Mouse (Mus musculus) C2C12 (cell line): ENCODE results near the gene Nab2. TPM values are rescaled to one million over a fixed set of nuclear protein-coding genes. Genes with fewer than 3 reads are reported as not detected.

Source experiments
- H3K27me3 ChIP-seq: one replicate; pipeline ENCODE4 v1.6.1; 2011; ENCODE audit not compliant: control insufficient read depth, insufficient read depth, insufficient read length
- H3K36me3 ChIP-seq: one replicate; pipeline ENCODE4 v1.6.1; 2011; ENCODE audit not compliant: control insufficient read depth, insufficient read depth
- H3K4me3 ChIP-seq: one replicate; pipeline ENCODE4 v1.5.1; 2011; ENCODE audit warnings: mild to moderate bottlenecking, control low read depth; ENCODE audit not compliant: poor library complexity, insufficient read depth, severe bottlenecking
- H3K79me2 ChIP-seq: one replicate; pipeline ENCODE4 v1.6.1; 2011; ENCODE audit not compliant: control insufficient read depth, insufficient read depth
- H3K79me3 ChIP-seq: one replicate; pipeline ENCODE4 v1.6.1; 2011; ENCODE audit warnings: low read depth, control low read depth
- H3ac ChIP-seq: one replicate; pipeline ENCODE3; 2011; ENCODE audit warnings: low read depth; ENCODE audit not compliant: control insufficient read depth, insufficient read length
- CEBPB ChIP-seq: IDR thresholded peaks from one replicate; pipeline ENCODE4 v1.6.1; 2011; ENCODE audit warnings: low read depth, mild to moderate bottlenecking, control low read depth, moderate library complexity
- CTCF ChIP-seq: IDR thresholded peaks from one replicate; pipeline ENCODE4 v1.5.1; 2011; ENCODE audit not compliant: control insufficient read depth, insufficient read depth, insufficient read length
- FOSL1 ChIP-seq: IDR thresholded peaks from one replicate; pipeline ENCODE4 v1.8.0; 2011; ENCODE audit warnings: mild to moderate bottlenecking, low read length; ENCODE audit not compliant: poor library complexity, insufficient read depth, severe bottlenecking
- MAX ChIP-seq: IDR thresholded peaks from one replicate; pipeline ENCODE4 v1.6.1; 2011; ENCODE audit warnings: mild to moderate bottlenecking, control low read depth
- MYOD1 ChIP-seq: IDR thresholded peaks from one replicate; pipeline ENCODE4 v1.6.1; 2011; ENCODE audit warnings: low read depth; ENCODE audit not compliant: control insufficient read depth, insufficient read length
- MYOG ChIP-seq: IDR thresholded peaks from one replicate; pipeline ENCODE4 v1.6.1; 2011; ENCODE audit not compliant: control insufficient read depth, insufficient read length; ENCODE audit errors: extremely low read depth
- USF1 ChIP-seq: IDR thresholded peaks from one replicate; pipeline ENCODE4 v1.6.1; 2011; ENCODE audit warnings: low read depth, mild to moderate bottlenecking, control low read depth, moderate library complexity
- polyA plus RNA-seq: library from polyadenylated mRNA; unstranded; fragments of >200 nt; fragmentation: generic; extraction: Trizol; gene quantifications from one replicate; pipeline ENCODE4 v1.2.1, GENCODE M21; 2012; ENCODE audit warnings: missing spikeins

The Nab2 gene
- polyA plus RNA-seq, 1 experiment: 108 TPM

DNA sequence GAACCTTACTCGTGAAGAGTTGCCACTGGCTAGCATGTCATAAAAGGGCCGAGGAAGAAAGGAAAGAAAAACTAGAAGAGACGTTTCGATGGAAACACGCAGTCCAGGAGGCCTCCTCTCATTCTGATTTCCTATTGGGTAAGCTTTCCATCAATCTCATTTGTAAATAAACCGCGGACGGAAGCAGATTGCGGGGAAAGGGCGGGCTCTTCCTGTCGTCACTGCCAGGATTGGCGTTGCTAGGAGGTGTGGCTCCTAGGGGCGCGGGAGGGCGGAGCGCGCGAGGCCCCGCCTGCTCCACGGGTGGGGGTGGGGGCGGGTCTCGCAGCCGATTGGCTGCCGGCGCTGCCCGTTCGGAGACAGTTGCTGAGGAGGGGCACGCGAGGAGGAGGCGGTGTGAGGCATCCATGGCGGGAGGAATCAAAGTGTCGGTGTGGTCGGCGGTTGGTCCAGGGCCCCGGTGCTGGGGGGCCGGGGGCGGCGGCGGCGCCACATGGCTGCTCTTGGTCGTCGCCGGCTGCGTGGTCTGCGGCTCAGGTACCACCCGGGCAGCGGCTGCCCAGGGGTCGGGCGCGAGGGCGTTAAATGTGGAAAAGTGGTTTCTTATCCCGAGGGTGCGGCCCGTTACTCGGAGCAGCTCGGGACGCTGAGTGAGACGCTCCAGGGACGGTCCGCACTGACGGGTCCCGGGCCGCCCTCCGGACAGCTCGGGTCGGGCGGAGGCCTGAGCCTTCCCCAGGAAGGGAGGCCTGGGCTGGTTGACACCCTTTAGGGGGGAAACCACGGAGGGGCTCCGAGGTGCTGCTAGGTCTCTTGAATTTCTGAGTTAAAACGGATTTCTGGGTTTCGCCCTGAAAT is 8.6 kb upstream of the Nab2 start:
- no peak for TF ChIP-seq CEBPB
- TF ChIP-seq CTCF: no peak
- TF ChIP-seq MYOG: no peak
- TF ChIP-seq MAX: peak; percentile 68
- H3K4me3 ChIP-seq: peak overlapping the region; percentile 85
- H3K27me3 ChIP-seq: no peaks in the 10 kb centered on the region
- H3ac ChIP-seq: peak overlapping the region; percentile 93
- no peaks in the 10 kb centered on the region for H3K36me3 ChIP-seq
- H3K79me2 ChIP-seq: peaks cover 42% of the 10 kb centered on the region
- H3K79me3 ChIP-seq: peaks cover 10% of the 10 kb centered on the region

DNA sequence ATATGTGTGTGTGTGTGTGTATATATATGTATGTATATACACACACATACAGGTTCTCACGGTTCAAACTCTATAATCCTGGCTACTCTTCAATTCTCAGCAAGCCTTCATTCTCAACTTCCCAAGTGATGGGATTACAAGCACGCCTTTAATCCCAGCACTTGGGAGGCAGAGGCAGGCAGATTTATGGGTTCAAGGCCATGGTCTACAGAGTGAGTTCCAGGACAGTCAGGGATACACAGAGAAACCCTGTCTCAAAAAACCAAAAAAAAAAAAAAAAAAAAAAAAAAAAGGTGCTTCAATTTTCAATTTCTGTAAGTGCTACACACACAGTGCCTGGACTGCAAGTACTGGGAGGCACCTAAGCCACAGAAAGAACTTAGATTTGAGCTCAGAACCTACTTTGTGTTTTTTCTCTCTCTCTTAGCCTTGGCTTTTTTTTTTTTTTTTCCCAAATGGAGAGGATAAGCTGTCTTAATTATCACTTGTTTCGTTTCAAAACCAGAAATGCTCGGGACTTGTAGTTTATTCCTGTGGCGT is 7.6 kb upstream of the Nab2 start:
- peak overlapping the region; percentile 21 for H3K4me3 ChIP-seq
- no peak for TF ChIP-seq MAX
- no peak for TF ChIP-seq MYOG
- no peak for TF ChIP-seq FOSL1
- no peak for TF ChIP-seq CEBPB
- TF ChIP-seq CTCF: no peak
- TF ChIP-seq MYOD1: no peak
- no peak for TF ChIP-seq USF1
- peaks cover 34% of the 10 kb centered on the region for H3K79me2 ChIP-seq
- H3K36me3 ChIP-seq: no peaks in the 10 kb centered on the region
- no peak overlapping the region for H3ac ChIP-seq
- H3K27me3 ChIP-seq: no peaks in the 10 kb centered on the region
- H3K79me3 ChIP-seq: peaks cover 8% of the 10 kb centered on the region

DNA sequence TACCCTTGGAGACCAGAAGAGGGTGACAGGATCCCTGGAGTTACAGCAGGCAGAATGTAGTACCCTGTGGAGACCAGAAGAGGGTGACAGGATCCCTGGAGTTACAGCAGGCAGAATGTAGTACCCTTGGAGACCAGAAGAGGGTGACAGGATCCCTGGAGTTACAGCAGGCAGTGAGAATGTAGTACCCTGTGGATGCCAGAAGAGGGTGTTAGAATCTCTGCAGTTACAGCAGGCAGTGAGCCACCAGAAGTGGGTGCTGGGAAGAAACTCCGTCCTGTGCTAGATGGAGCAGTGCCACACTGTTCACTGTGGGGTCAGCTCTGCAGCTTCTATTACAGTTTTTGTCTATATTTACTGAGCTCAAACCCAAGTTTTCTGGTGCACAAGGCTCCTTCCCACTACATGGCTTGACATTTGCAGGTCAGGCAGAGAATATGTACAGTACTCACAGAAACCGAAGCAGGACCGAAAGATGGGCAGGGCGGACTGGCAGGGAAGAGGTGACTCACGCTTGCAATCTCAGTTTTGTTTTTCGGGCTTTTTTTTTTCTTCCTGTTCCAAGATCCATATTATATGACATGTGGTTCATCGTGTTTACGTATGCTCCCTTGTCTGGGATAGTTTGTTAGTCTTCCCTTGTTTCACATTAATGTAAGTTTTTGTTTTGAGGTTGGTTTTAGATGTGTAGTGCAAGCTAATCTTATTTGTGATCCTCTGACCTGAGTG is 6.6 kb upstream of the Nab2 start:
- H3K36me3 ChIP-seq: no peaks in the 10 kb centered on the region
- peak overlapping the region; percentile 21 for H3K4me3 ChIP-seq
- H3K79me2 ChIP-seq: peaks cover 28% of the 10 kb centered on the region

DNA sequence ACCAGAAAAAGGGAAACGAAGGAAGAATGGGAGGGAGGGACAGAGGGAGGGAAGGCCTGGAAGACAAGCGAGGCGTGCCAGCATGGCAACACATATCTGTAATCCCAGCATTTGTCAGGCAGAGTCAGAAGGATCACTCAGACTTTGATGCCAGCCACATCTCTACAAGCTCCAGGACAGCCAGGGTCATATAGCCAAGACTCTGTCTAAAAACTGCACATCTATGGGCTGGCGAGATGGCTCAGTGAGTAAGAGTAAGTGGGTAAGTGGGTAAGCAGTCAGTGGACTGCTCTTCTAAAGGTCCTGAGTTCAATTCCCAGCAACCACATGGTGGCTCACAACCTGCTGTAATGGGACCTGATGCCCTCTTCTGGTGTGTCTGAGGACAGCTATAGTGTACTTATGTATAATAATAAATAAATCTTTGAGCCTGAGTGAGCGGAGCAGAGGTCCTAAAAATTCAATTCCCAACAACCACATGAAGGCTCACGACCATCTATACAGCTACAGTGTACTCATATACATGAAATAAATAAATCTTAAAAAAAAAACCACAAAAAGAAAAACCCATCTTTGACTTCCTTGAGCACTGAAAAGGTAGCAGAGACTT is 5.8 kb upstream of the Nab2 start:
- Histone ChIP-seq H3K27me3 (no peaks in the 10 kb centered on the region), H3K79me3 (peaks cover 8% of the 10 kb centered on the region), H3ac (no peak overlapping the region), H3K4me3 (no peak overlapping the region), H3K36me3 (no peaks in the 10 kb centered on the region), H3K79me2 (peaks cover 20% of the 10 kb centered on the region)
- no peak for TF ChIP-seq MYOG
- TF ChIP-seq MYOD1: no peak
- no peak for TF ChIP-seq MAX
- no peak for TF ChIP-seq CEBPB
- TF ChIP-seq CTCF: no peak
- no peak for TF ChIP-seq FOSL1
- no peak for TF ChIP-seq USF1

More for the DNA sequence above, 6.6 kb upstream of the Nab2 start:
- Histone ChIP-seq H3K27me3 (no peaks in the 10 kb centered on the region), H3K79me3 (peaks cover 8% of the 10 kb centered on the region), H3ac (no peak overlapping the region)
- TF ChIP-seq CTCF: peak; percentile 80
- TF ChIP-seq CEBPB: no peak
- no peak for TF ChIP-seq MYOG
- no peak for TF ChIP-seq FOSL1
- TF ChIP-seq MYOD1: no peak
- no peak for TF ChIP-seq MAX
- TF ChIP-seq USF1: no peak

DNA sequence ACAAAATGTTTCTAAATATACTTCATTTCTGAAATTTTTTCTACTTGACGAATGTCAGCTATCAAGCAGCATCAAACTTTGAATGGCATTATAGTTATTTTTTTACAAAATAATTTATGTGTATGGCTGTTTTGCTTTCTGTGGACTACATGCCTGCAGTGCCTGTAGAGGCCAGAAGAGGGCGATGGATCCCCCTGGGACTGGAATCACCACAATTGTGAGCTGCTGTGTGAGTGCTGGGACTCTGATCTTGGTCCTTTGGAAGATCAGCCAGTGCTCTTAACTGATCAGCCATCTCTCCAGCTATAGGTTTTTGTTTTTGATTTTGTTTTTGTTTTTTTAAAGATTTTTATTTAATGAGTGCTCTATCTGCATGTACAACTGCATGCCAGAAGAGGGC is 2.9 kb upstream of the Nab2 start:
- no peak for TF ChIP-seq MYOD1
- H3ac ChIP-seq: no peak overlapping the region
- H3K79me2 ChIP-seq: peaks cover 2% of the 10 kb centered on the region
- H3K79me3 ChIP-seq: peaks cover under 1% of the 10 kb centered on the region
- H3K4me3 ChIP-seq: no peak overlapping the region
- H3K36me3 ChIP-seq: no peaks in the 10 kb centered on the region
- no peaks in the 10 kb centered on the region for H3K27me3 ChIP-seq
